Mouse (Mus musculus) splenic B cell, adult 2 months (primary cell): ENCODE results near the gene Fat2.

Source experiments
- DNase-seq: peaks from one replicate; pipeline ENCODE4 v3.0.0-alpha.2; 2011; ENCODE audit warnings: low read depth, low spot score
- H3K27me3 ChIP-seq: 2 replicates; pipeline ENCODE4 v1.6.1; 2012; ENCODE audit warnings: mild to moderate bottlenecking, low read length, moderate library complexity, mixed read lengths; ENCODE audit not compliant: control insufficient read depth, poor library complexity, insufficient read depth, severe bottlenecking
- H3K36me3 ChIP-seq: 2 replicates; pipeline ENCODE4 v1.6.1; 2012; ENCODE audit warnings: mild to moderate bottlenecking, low read length, moderate library complexity, mixed read lengths; ENCODE audit not compliant: control insufficient read depth, poor library complexity, insufficient read depth, severe bottlenecking

Fat2 gene

GRCm38 (mm10) chr11:55314704-55315047 is 21.7 kb downstream of the Fat2 start:
- no peak for DNase-seq
- H3K36me3 ChIP-seq = no peaks in the 10 kb centered on the region
- no peaks in the 10 kb centered on the region for H3K27me3 ChIP-seq

- Histone ChIP-seq H3K27me3 (no peaks in the 10 kb centered on the region), H3K36me3 (no peaks in the 10 kb centered on the region)
- no peak for DNase-seq
These were observed 22.3 kb downstream of the Fat2 start for GRCm38 (mm10) chr11:55313768-55314703.

GRCm38 (mm10) chr11:55302350-55302749 is 34.0 kb downstream of the Fat2 start:
- no peaks in the 10 kb centered on the region for H3K36me3 ChIP-seq
- no peaks in the 10 kb centered on the region for H3K27me3 ChIP-seq
- no peak for DNase-seq

- H3K27me3 ChIP-seq = no peaks in the 10 kb centered on the region
- no peaks in the 10 kb centered on the region for H3K36me3 ChIP-seq
- DNase-seq = no peak
These were observed 43.2 kb downstream of the Fat2 start for GRCm38 (mm10) chr11:55293179-55293578.

- no peak for DNase-seq
- Histone ChIP-seq H3K36me3 (no peaks in the 10 kb centered on the region), H3K27me3 (no peaks in the 10 kb centered on the region)
These were observed 44.5 kb downstream of the Fat2 start for GRCm38 (mm10) chr11:55291901-55292300.

GRCm38 (mm10) chr11:55289851-55290391 is 46.4 kb downstream of the Fat2 start:
- DNase-seq = no peak
- Histone ChIP-seq H3K36me3 (no peaks in the 10 kb centered on the region), H3K27me3 (no peaks in the 10 kb centered on the region)

GRCm38 (mm10) chr11:55274756-55275155 is 61.6 kb downstream of the Fat2 start:
- no peak for DNase-seq
- no peaks in the 10 kb centered on the region for H3K36me3 ChIP-seq
- H3K27me3 ChIP-seq = no peaks in the 10 kb centered on the region

GRCm38 (mm10) chr11:55268580-55268979 is 67.8 kb downstream of the Fat2 start:
- H3K36me3 ChIP-seq = no peaks in the 10 kb centered on the region

GRCm38 (mm10) chr11:55265647-55266046 is 70.7 kb downstream of the Fat2 start:
- DNase-seq = no peak
- Histone ChIP-seq H3K27me3 (no peaks in the 10 kb centered on the region), H3K36me3 (no peaks in the 10 kb centered on the region)

More at GRCm38 (mm10) chr11:55268580-55268979, 67.8 kb downstream of the Fat2 start:
- DNase-seq = no peak
- no peaks in the 10 kb centered on the region for H3K27me3 ChIP-seq

- Histone ChIP-seq H3K27me3 (no peaks in the 10 kb centered on the region), H3K36me3 (no peaks in the 10 kb centered on the region)
- no peak for DNase-seq
These were observed 72.0 kb downstream of the Fat2 start for GRCm38 (mm10) chr11:55264318-55264717.

GRCm38 (mm10) chr11:55262000-55262399 is 74.4 kb downstream of the Fat2 start:
- Histone ChIP-seq H3K27me3 (no peaks in the 10 kb centered on the region), H3K36me3 (no peaks in the 10 kb centered on the region)
- DNase-seq = no peak

GRCm38 (mm10) chr11:55261105-55261504 is 75.3 kb downstream of the Fat2 start:
- no peak for DNase-seq
- Histone ChIP-seq H3K36me3 (no peaks in the 10 kb centered on the region), H3K27me3 (no peaks in the 10 kb centered on the region)

- no peak for DNase-seq
- no peaks in the 10 kb centered on the region for H3K36me3 ChIP-seq
- no peaks in the 10 kb centered on the region for H3K27me3 ChIP-seq
These were observed 83.0 kb downstream of the Fat2 start for GRCm38 (mm10) chr11:55253391-55253790.

GRCm38 (mm10) chr11:55250527-55250926 is 85.8 kb downstream of the Fat2 start:
- H3K36me3 ChIP-seq = no peaks in the 10 kb centered on the region
- no peaks in the 10 kb centered on the region for H3K27me3 ChIP-seq
- DNase-seq = peak; percentile 15

GRCm38 (mm10) chr11:55240556-55240955 is 95.8 kb downstream of the Fat2 start:
- no peaks in the 10 kb centered on the region for H3K36me3 ChIP-seq
- DNase-seq = peak; percentile 76
- no peaks in the 10 kb centered on the region for H3K27me3 ChIP-seq
